Mouse (Mus musculus) adrenal gland, postnatal 36 days (tissue): Measurements from ENCODE around the gene Magi1. TPM values are rescaled to one million over a fixed set of nuclear protein-coding genes. Genes with fewer than 3 reads are reported as not detected.
A peak's percentile ranks its signal among the peaks of the same experiment; 100 is the strongest.

Experiments used
- DNase-seq, 2 experiments: peaks; one replicate each; pipeline ENCODE4 v3.0.0; 2021; ENCODE audit warnings: mixed read lengths in 1 of 2
- total RNA-seq, 2 experiments: library from RNA; stranded (reverse); gene quantifications; 2 replicates each; pipeline ENCODE4 v1.2.3; 2021

Gene Magi1
- total RNA-seq, 2 experiments from 2014 or later: 12.6 to 41.2 TPM

GRCm38 (mm10) chr6:94107401-94108107, 176.2 kb downstream of the Magi1 start:
- DNase-seq: no peak

GRCm38 (mm10) chr6:94103581-94103980, 180.1 kb downstream of the Magi1 start:
- no peak for DNase-seq

GRCm38 (mm10) chr6:94101256-94101655, 182.5 kb downstream of the Magi1 start:
- no peak for DNase-seq

- no peak for DNase-seq
These were observed 188.6 kb downstream of the Magi1 start for GRCm38 (mm10) chr6:94094924-94095685.

GRCm38 (mm10) chr6:94092969-94093597, 190.6 kb downstream of the Magi1 start:
- DNase-seq: no peak

GRCm38 (mm10) chr6:94092500-94092899, 191.2 kb downstream of the Magi1 start:
- no peak for DNase-seq

- no peak for DNase-seq
These were observed 196.9 kb downstream of the Magi1 start for GRCm38 (mm10) chr6:94086855-94087254.

GRCm38 (mm10) chr6:94084752-94085151, 199.0 kb downstream of the Magi1 start:
- DNase-seq: no peak

GRCm38 (mm10) chr6:94083459-94083858, 200.3 kb downstream of the Magi1 start:
- no peak for DNase-seq

GRCm38 (mm10) chr6:94080933-94081545, 202.7 kb downstream of the Magi1 start:
- DNase-seq: peak; percentile 73 to 80

- peak in 1 of 2 experiments; percentile 29 for DNase-seq
These were observed 204.8 kb downstream of the Magi1 start for GRCm38 (mm10) chr6:94078934-94079333.

- no peak for DNase-seq
These were observed 206.7 kb downstream of the Magi1 start for GRCm38 (mm10) chr6:94077013-94077412.

GRCm38 (mm10) chr6:94075990-94076389, 207.7 kb downstream of the Magi1 start:
- DNase-seq: no peak

GRCm38 (mm10) chr6:94075228-94075627, 208.5 kb downstream of the Magi1 start:
- DNase-seq: no peak

- DNase-seq: no peak
These were observed 212.0 kb downstream of the Magi1 start for GRCm38 (mm10) chr6:94071676-94072075.

GRCm38 (mm10) chr6:94070702-94071101, 213.0 kb downstream of the Magi1 start:
- DNase-seq: no peak

- no peak for DNase-seq
These were observed 214.3 kb downstream of the Magi1 start for GRCm38 (mm10) chr6:94069421-94069820.

- DNase-seq: no peak
These were observed 215.8 kb downstream of the Magi1 start for GRCm38 (mm10) chr6:94067741-94068450.

GRCm38 (mm10) chr6:94064832-94065231, 218.9 kb downstream of the Magi1 start:
- no peak for DNase-seq

GRCm38 (mm10) chr6:94063542-94063941, 220.2 kb downstream of the Magi1 start:
- no peak for DNase-seq

- no peak for DNase-seq
These were observed 222.2 kb downstream of the Magi1 start for GRCm38 (mm10) chr6:94061424-94061980.
